Mouse (Mus musculus): ENCODE measurements at regions not wholly inside any gene's neighbourhood (a gene's known extent, or its start where the extent isn't known, plus 50 kb on each side); places are given as distances from the start of the nearest gene placed in this dataset.

DNA sequence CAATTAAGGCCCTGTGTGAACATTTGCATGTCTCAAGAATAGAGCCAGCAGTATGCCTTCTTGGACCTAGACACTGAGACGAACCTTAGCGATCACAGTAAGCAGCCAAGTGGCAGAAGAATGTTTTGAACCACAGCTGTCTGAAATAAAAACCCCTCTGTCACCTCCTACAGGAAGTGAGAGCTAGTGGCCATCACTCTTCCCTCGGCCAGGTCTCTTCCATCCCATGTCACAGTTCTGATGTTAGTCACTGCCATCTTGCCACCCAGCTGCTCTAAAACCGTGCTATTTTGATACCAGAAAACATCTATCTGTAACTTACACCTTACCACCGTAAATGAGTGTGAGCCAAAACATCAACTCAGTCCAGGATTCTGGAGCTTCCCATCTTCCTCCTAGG lies 197.8 kb upstream of the Cdh5 start:
- H3K4me3 ChIP-seq (ENCODE audit: control insufficient read depth, low read depth, low read length) = no peak overlapping the region
- no peaks in the 10 kb centered on the region for H3K4me1 ChIP-seq (ENCODE audit: control insufficient read depth, insufficient read depth, low read length)
- H3K27me3 ChIP-seq (ENCODE audit: control insufficient read depth, insufficient read depth, low read length) = no peaks in the 10 kb centered on the region
- no peak for TF ChIP-seq CTCF (IDR thresholded peaks at IDR 0.05; ENCODE audit: control insufficient read depth, insufficient read depth, insufficient replicate concordance, low read depth, low read length)
- TF ChIP-seq POLR2A (IDR thresholded peaks at IDR 0.05; ENCODE audit: control insufficient read depth, low read depth, low read length) = no peak
- no peak overlapping the region for H3K27ac ChIP-seq (ENCODE audit: control insufficient read depth, insufficient read depth, low read depth, low read length)
- no peaks in the 10 kb centered on the region for H3K36me3 ChIP-seq (ENCODE audit: control insufficient read depth, insufficient read depth, low read length)

DNA sequence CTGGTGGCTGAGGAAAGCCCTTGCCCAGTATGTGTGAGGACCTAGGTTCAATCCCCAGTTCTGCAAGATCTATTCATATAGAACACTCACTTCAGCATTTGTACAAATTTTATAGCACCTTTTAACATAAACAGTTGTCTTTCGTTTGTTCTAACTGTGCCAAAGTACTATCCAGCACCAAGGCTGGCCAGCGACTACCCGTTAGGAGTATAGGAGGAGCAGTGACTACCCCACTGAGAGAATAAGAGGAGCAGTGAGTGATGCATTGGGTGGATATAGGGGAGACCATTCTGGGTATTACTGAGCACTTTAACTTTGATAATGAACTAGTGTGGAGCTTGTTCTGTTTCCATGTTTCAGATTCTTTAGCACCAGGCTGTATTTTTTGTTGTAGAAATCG lies 193.8 kb upstream of the Cdh5 start:
- Histone ChIP-seq H3K27me3 (ENCODE audit: control insufficient read depth, insufficient read depth, low read length) (no peaks in the 10 kb centered on the region), H3K4me3 (ENCODE audit: control insufficient read depth, low read depth, low read length) (no peak overlapping the region), H3K4me1 (ENCODE audit: control insufficient read depth, insufficient read depth, low read length) (no peaks in the 10 kb centered on the region), H3K27ac (ENCODE audit: control insufficient read depth, insufficient read depth, low read depth, low read length) (no peak overlapping the region), H3K36me3 (ENCODE audit: control insufficient read depth, insufficient read depth, low read length) (no peaks in the 10 kb centered on the region)
- no peak for TF ChIP-seq CTCF (IDR thresholded peaks at IDR 0.05; ENCODE audit: control insufficient read depth, insufficient read depth, insufficient replicate concordance, low read depth, low read length)
- TF ChIP-seq POLR2A (IDR thresholded peaks at IDR 0.05; ENCODE audit: control insufficient read depth, low read depth, low read length) = no peak

GRCm38 (mm10) chr8:103911287-103912015 lies 190.0 kb upstream of the Cdh5 start:
- no peaks in the 10 kb centered on the region for H3K36me3 ChIP-seq (ENCODE audit: control insufficient read depth, insufficient read depth, low read length)
- no peak overlapping the region for H3K4me3 ChIP-seq (ENCODE audit: control insufficient read depth, low read depth, low read length)

DNA sequence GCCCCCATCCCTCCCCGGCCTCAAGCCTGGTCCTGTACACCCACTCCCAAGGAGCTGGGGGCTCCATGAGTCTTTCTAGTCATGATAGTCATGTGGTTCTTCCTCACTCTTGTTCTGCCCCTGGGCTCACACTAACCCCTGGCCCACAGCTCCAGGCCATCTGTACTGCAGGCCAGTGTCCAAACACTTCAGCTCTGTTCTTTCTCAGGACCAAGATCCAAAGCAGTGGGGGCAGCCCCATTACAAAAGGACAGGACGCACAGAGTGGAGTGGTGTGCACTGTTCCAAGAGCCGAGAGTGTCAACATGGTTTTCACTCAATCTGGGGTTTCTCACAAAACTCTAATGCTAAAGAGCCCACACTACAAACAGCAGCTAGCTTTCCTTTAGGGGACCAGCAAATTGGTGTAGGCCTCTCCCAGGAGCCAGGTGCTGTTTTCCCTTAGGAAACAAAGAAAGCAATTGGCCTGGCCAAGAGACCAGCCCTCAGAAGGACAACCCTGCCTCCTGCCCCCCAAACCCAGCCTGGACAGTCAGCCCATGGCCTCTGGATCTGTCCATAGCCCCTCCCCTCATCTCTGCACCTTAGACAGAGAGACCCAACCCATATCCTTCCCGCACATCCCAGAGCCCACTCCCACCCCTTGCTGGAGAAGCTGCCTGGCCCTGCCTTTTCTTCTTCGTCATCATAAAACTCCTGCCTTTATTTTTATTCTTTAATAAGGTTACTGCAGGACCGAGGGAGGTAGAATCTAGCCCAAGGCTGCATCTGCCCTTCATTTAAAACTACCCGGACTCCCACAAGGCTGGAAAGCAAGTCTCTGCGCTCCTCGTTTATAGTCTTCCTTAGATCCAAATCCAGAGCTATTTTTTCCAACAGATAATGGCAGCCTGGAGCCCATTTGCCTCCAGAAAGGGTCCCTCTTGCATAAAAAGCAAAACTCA lies 188.2 kb upstream of the Cdh5 start:
- no peaks in the 10 kb centered on the region for H3K4me1 ChIP-seq (ENCODE audit: control insufficient read depth, insufficient read depth, low read length)
- H3K27ac ChIP-seq (ENCODE audit: control insufficient read depth, insufficient read depth, low read depth, low read length) = no peak overlapping the region
- TF ChIP-seq CTCF (IDR thresholded peaks at IDR 0.05; ENCODE audit: control insufficient read depth, insufficient read depth, insufficient replicate concordance, low read depth, low read length) (no peak), POLR2A (IDR thresholded peaks at IDR 0.05; ENCODE audit: control insufficient read depth, low read depth, low read length) (no peak)

More at GRCm38 (mm10) chr8:103911287-103912015, 190.0 kb upstream of the Cdh5 start:
- TF ChIP-seq POLR2A (IDR thresholded peaks at IDR 0.05; ENCODE audit: control insufficient read depth, low read depth, low read length) (no peak), CTCF (IDR thresholded peaks at IDR 0.05; ENCODE audit: control insufficient read depth, insufficient read depth, insufficient replicate concordance, low read depth, low read length) (no peak)
- H3K27ac ChIP-seq (ENCODE audit: control insufficient read depth, insufficient read depth, low read depth, low read length) = no peak overlapping the region
- H3K4me1 ChIP-seq (ENCODE audit: control insufficient read depth, insufficient read depth, low read length) = no peaks in the 10 kb centered on the region
- H3K27me3 ChIP-seq (ENCODE audit: control insufficient read depth, insufficient read depth, low read length) = no peaks in the 10 kb centered on the region

GRCm38 (mm10) chr8:103913927-103914640 lies 187.3 kb upstream of the Cdh5 start:
- Histone ChIP-seq H3K4me3 (ENCODE audit: control insufficient read depth, low read depth, low read length) (no peak overlapping the region), H3K4me1 (ENCODE audit: control insufficient read depth, insufficient read depth, low read length) (no peaks in the 10 kb centered on the region), H3K27ac (ENCODE audit: control insufficient read depth, insufficient read depth, low read depth, low read length) (no peak overlapping the region), H3K36me3 (ENCODE audit: control insufficient read depth, insufficient read depth, low read length) (no peaks in the 10 kb centered on the region), H3K27me3 (ENCODE audit: control insufficient read depth, insufficient read depth, low read length) (no peaks in the 10 kb centered on the region)
- no peak for TF ChIP-seq POLR2A (IDR thresholded peaks at IDR 0.05; ENCODE audit: control insufficient read depth, low read depth, low read length)

More for the DNA sequence above, 188.2 kb upstream of the Cdh5 start:
- no peaks in the 10 kb centered on the region for H3K27me3 ChIP-seq (ENCODE audit: control insufficient read depth, insufficient read depth, low read length)
- no peak overlapping the region for H3K4me3 ChIP-seq (ENCODE audit: control insufficient read depth, low read depth, low read length)
- no peaks in the 10 kb centered on the region for H3K36me3 ChIP-seq (ENCODE audit: control insufficient read depth, insufficient read depth, low read length)

DNA sequence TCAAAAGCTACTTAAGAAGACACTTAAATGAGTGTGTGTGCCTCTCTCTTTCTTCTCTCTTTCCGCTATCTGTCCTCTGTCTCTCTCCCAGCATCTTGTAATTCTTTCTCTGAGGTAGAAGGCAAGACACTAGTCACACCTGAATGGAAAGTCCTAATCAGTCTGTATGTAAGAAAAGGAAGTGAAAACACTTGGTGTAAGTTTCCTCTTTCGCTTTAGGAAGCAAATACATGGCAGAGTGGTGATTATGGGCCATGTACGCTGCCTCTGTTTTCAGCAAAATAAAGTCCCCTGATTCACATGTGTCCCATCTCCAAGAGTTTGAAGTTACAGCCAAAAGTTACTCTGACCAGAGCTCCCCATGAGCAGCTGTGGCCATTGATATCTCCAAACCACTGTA lies 182.1 kb upstream of the Cdh5 start:
- Histone ChIP-seq H3K4me1 (ENCODE audit: control insufficient read depth, insufficient read depth, low read length) (no peaks in the 10 kb centered on the region), H3K27ac (ENCODE audit: control insufficient read depth, insufficient read depth, low read depth, low read length) (no peak overlapping the region), H3K27me3 (ENCODE audit: control insufficient read depth, insufficient read depth, low read length) (no peaks in the 10 kb centered on the region), H3K4me3 (ENCODE audit: control insufficient read depth, low read depth, low read length) (no peak overlapping the region), H3K36me3 (ENCODE audit: control insufficient read depth, insufficient read depth, low read length) (no peaks in the 10 kb centered on the region)
- no peak for TF ChIP-seq CTCF (IDR thresholded peaks at IDR 0.05; ENCODE audit: control insufficient read depth, insufficient read depth, insufficient replicate concordance, low read depth, low read length)
- TF ChIP-seq POLR2A (IDR thresholded peaks at IDR 0.05; ENCODE audit: control insufficient read depth, low read depth, low read length) = no peak

GRCm38 (mm10) chr8:103921621-103922020 lies 179.8 kb upstream of the Cdh5 start:
- H3K27me3 ChIP-seq (ENCODE audit: control insufficient read depth, insufficient read depth, low read length) = no peaks in the 10 kb centered on the region
- H3K4me1 ChIP-seq (ENCODE audit: control insufficient read depth, insufficient read depth, low read length) = no peaks in the 10 kb centered on the region
- no peak overlapping the region for H3K27ac ChIP-seq (ENCODE audit: control insufficient read depth, insufficient read depth, low read depth, low read length)
- TF ChIP-seq CTCF (IDR thresholded peaks at IDR 0.05; ENCODE audit: control insufficient read depth, insufficient read depth, insufficient replicate concordance, low read depth, low read length) = no peak
- TF ChIP-seq POLR2A (IDR thresholded peaks at IDR 0.05; ENCODE audit: control insufficient read depth, low read depth, low read length) = no peak
- no peaks in the 10 kb centered on the region for H3K36me3 ChIP-seq (ENCODE audit: control insufficient read depth, insufficient read depth, low read length)
- no peak overlapping the region for H3K4me3 ChIP-seq (ENCODE audit: control insufficient read depth, low read depth, low read length)

All from testis, adult 2 months (tissue).